Mouse (Mus musculus): Measurements from ENCODE around the gene Arhgap23. TPM values are rescaled to one million over a fixed set of nuclear protein-coding genes. Genes with fewer than 3 reads are reported as not detected.

Arhgap23 gene
- polyA plus RNA-seq, 1 experiment from 2014 or later = 3.1 TPM

GRCm38 (mm10) chr11:97531381-97532260, 116.3 kb downstream of the Arhgap23 start:
- Histone ChIP-seq H3K4me1 (ENCODE audit: control insufficient read depth, insufficient read depth, low read length) (peaks cover 18% of the 10 kb centered on the region), H3K4me2 (ENCODE audit: low read depth, low read length) (peak overlapping the region; percentile 97), H3K9ac (replicated peaks; ENCODE audit: low read length) (peak overlapping the region; percentile 50), H3K27me3 (ENCODE audit: control insufficient read depth, insufficient read depth, low read length) (peaks cover 47% of the 10 kb centered on the region), H3K36me3 (replicated peaks; ENCODE audit: control insufficient read depth, insufficient read depth, low read depth, low read length) (no peaks in the 10 kb centered on the region), H3K27ac (replicated peaks; ENCODE audit: low read depth, low read length) (no peak overlapping the region), H3K9me3 (replicated peaks; ENCODE audit: control insufficient read depth, low read length) (no peaks in the 10 kb centered on the region), H3K4me3 (ENCODE audit: low read depth, low read length) (peak overlapping the region; percentile 44)
- DNase-seq (ENCODE audit: low spot score) (peak; percentile 93), ATAC-seq (replicated peaks; ENCODE audit: insufficient number of reproducible peaks, low FRiP score, low TSS enrichment, low read depth) (peak; percentile 50; the same call in 1 of the 2 replicates)
- 7% methylated on average over 46 of the region's 46 CpGs for WGBS

DNA sequence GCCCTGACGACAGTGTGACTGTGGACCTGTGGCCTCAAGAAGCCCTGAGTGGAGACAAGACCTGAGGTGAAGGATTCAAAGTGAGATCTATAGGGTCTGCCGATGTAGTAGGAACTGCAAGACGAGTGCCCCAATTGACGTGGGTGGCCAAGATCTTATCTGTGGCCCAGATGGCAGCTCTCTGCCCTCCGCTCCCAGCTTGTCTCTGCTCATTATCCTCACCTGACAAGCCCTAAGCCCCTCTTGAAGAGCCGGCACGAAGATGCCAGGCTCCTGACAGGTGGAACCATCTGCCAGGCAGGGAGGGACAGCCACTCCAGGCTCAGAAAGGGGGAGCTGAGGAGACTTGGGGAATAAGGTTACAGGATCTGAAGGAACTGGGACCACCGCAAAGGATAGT, 117.0 kb downstream of the Arhgap23 start:
- no peak overlapping the region for H3K9ac ChIP-seq (replicated peaks; ENCODE audit: low read length)
- H3K4me3 ChIP-seq (ENCODE audit: low read depth, low read length) = peak overlapping the region; percentile 44

GRCm38 (mm10) chr11:97532950-97533582, 117.7 kb downstream of the Arhgap23 start:
- ATAC-seq (replicated peaks; ENCODE audit: insufficient number of reproducible peaks, low FRiP score, low TSS enrichment, low read depth) (peak; percentile 55), DNase-seq (ENCODE audit: low spot score) (peak; percentile 46)
- Histone ChIP-seq H3K36me3 (replicated peaks; ENCODE audit: control insufficient read depth, insufficient read depth, low read depth, low read length) (no peaks in the 10 kb centered on the region), H3K27me3 (ENCODE audit: control insufficient read depth, insufficient read depth, low read length) (peaks cover 61% of the 10 kb centered on the region), H3K9ac (replicated peaks; ENCODE audit: low read length) (no peak overlapping the region), H3K9me3 (replicated peaks; ENCODE audit: control insufficient read depth, low read length) (no peaks in the 10 kb centered on the region), H3K4me2 (ENCODE audit: low read depth, low read length) (peak overlapping the region; percentile 42), H3K4me3 (ENCODE audit: low read depth, low read length) (peak overlapping the region; percentile 15; the same call in 1 of the 2 replicates), H3K4me1 (ENCODE audit: control insufficient read depth, insufficient read depth, low read length) (peaks cover 19% of the 10 kb centered on the region), H3K27ac (replicated peaks; ENCODE audit: low read depth, low read length) (no peak overlapping the region)
- 3% methylated on average over 20 of the region's 20 CpGs for WGBS

More for the DNA sequence above, 117.0 kb downstream of the Arhgap23 start:
- H3K27me3 ChIP-seq (ENCODE audit: control insufficient read depth, insufficient read depth, low read length) = peaks cover 54% of the 10 kb centered on the region
- H3K4me1 ChIP-seq (ENCODE audit: control insufficient read depth, insufficient read depth, low read length) = peaks cover 19% of the 10 kb centered on the region
- ATAC-seq (replicated peaks; ENCODE audit: insufficient number of reproducible peaks, low FRiP score, low TSS enrichment, low read depth) (no peak), DNase-seq (ENCODE audit: low spot score) (no peak)
- no peaks in the 10 kb centered on the region for H3K9me3 ChIP-seq (replicated peaks; ENCODE audit: control insufficient read depth, low read length)
- H3K27ac ChIP-seq (replicated peaks; ENCODE audit: low read depth, low read length) = no peak overlapping the region
- 19% methylated on average over 8 of the region's 8 CpGs for WGBS
- peak overlapping the region; percentile 97 for H3K4me2 ChIP-seq (ENCODE audit: low read depth, low read length)
- H3K36me3 ChIP-seq (replicated peaks; ENCODE audit: control insufficient read depth, insufficient read depth, low read depth, low read length) = no peaks in the 10 kb centered on the region

DNA sequence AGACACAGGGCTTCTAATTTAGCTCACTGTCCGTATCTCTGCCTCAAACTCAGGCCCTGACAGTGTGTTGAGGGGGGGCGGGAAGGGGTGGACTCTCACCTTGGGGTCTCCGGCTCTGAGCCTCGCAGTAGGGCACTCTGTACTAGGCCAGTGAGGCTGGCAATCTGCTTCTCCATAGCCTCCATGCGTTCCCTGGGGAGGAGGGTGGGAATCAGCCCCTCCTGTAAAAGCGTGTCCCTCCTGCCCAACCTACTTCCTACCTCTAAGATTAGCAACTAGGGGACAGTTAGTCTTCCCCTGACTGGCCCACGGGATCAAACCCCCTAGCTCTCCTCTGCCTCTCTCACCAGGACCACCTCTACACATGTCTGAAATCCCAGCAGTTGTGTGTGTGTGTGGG, 118.3 kb downstream of the Arhgap23 start:
- WGBS = 19% methylated on average over 7 of the region's 7 CpGs
- peaks cover 62% of the 10 kb centered on the region for H3K27me3 ChIP-seq (ENCODE audit: control insufficient read depth, insufficient read depth, low read length)
- DNase-seq (ENCODE audit: low spot score) = no peak
- H3K4me1 ChIP-seq (ENCODE audit: control insufficient read depth, insufficient read depth, low read length) = peaks cover 19% of the 10 kb centered on the region
- H3K36me3 ChIP-seq (replicated peaks; ENCODE audit: control insufficient read depth, insufficient read depth, low read depth, low read length) = no peaks in the 10 kb centered on the region
- 0 out of 2 replicates have a peak, but pooled peaks have one; percentile 7 for ATAC-seq (replicated peaks; ENCODE audit: insufficient number of reproducible peaks, low FRiP score, low TSS enrichment, low read depth)
- H3K9me3 ChIP-seq (replicated peaks; ENCODE audit: control insufficient read depth, low read length) = no peaks in the 10 kb centered on the region
- H3K27ac ChIP-seq (replicated peaks; ENCODE audit: low read depth, low read length) = no peak overlapping the region
- H3K4me2 ChIP-seq (ENCODE audit: low read depth, low read length) = no peak overlapping the region
- no peak overlapping the region for H3K9ac ChIP-seq (replicated peaks; ENCODE audit: low read length)
- H3K4me3 ChIP-seq (ENCODE audit: low read depth, low read length) = no peak overlapping the region

DNA sequence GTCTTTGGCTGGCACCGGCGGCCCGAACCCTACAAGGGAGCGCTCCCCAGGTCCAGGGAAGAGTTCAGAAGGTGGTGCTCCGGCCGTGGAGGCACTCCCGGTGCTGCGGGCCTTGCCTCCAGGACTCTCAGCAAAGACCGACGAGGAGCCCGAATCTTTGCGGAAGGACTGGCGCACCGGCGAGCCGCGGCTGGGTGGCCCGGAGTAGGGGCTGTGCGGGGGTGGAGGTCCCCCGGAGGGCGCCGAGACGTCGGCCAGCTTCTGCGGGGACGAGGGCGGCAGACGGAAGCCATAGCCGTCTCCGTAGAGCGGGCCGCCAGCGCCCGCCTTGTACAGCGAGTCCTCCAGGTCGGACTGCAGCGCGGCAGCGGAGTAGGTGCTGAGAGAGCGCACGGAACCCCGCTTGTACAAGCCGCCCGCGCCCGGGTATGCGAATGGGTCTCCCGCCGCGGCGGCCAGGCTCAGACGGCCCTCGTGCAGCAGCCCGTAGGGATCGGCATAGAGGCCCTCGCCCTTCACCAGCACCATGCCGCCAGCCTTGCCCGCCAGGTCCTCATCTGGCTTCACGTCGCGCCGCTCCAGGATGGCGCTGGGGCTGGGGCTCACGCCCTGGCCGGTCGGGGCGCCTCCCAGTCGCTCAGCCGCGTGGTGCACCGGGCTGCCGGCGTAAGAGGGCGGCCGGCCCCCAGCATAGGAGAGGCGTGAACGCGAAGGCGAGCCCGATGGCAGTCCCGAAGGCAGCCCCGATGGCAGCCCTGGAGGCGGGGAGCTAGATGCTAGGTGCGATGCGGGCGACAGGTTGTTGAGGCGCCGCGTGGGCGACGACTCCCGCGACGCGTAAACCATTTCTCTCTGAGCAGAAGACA, 119.3 kb downstream of the Arhgap23 start:
- H3K4me1 ChIP-seq (ENCODE audit: control insufficient read depth, insufficient read depth, low read length) = peaks cover 19% of the 10 kb centered on the region
- peak overlapping the region; percentile 21; the same call in 1 of the 2 replicates for H3K4me2 ChIP-seq (ENCODE audit: low read depth, low read length)
- WGBS = 2% methylated on average over 95 of the region's 95 CpGs
- no peak overlapping the region; the same call in 1 of the 2 replicates for H3K9ac ChIP-seq (replicated peaks; ENCODE audit: low read length)
- DNase-seq (ENCODE audit: low spot score) (peak; percentile 51), ATAC-seq (replicated peaks; ENCODE audit: insufficient number of reproducible peaks, low FRiP score, low TSS enrichment, low read depth) (no peak)
- no peak overlapping the region for H3K27ac ChIP-seq (replicated peaks; ENCODE audit: low read depth, low read length)
- no peaks in the 10 kb centered on the region for H3K36me3 ChIP-seq (replicated peaks; ENCODE audit: control insufficient read depth, insufficient read depth, low read depth, low read length)
- H3K4me3 ChIP-seq (ENCODE audit: low read depth, low read length) = peak overlapping the region; percentile 21; the same call in 1 of the 2 replicates
- peaks cover 62% of the 10 kb centered on the region for H3K27me3 ChIP-seq (ENCODE audit: control insufficient read depth, insufficient read depth, low read length)
- H3K9me3 ChIP-seq (replicated peaks; ENCODE audit: control insufficient read depth, low read length) = no peaks in the 10 kb centered on the region

DNA sequence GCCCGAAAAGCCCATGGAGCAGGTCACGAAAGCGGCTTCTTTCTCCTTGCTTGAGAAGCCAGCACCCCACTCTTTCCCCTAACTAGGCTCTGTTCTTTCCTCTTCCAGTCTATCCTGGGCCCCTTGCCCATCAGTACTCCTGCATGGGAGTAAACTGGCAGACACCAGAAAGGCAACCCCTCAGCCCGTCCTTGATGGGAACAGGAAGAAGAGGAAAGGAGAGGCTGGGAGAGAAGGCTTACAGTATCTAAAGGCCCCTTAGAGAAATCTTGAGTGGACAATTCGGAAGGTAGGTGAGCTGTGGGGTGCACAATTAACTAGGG, 119.9 kb downstream of the Arhgap23 start:
- peaks cover 19% of the 10 kb centered on the region for H3K4me1 ChIP-seq (ENCODE audit: control insufficient read depth, insufficient read depth, low read length)
- 0 out of 2 replicates have a peak overlapping the region, but pooled peaks have one; percentile 21 for H3K4me3 ChIP-seq (ENCODE audit: low read depth, low read length)

GRCm38 (mm10) chr11:97535660-97536059, 120.3 kb downstream of the Arhgap23 start:
- H3K27ac ChIP-seq (replicated peaks; ENCODE audit: low read depth, low read length) = no peak overlapping the region
- H3K36me3 ChIP-seq (replicated peaks; ENCODE audit: control insufficient read depth, insufficient read depth, low read depth, low read length) = no peaks in the 10 kb centered on the region
- WGBS = 50% methylated on average over 5 of the region's 5 CpGs
- H3K27me3 ChIP-seq (ENCODE audit: control insufficient read depth, insufficient read depth, low read length) = peaks cover 62% of the 10 kb centered on the region
- H3K4me1 ChIP-seq (ENCODE audit: control insufficient read depth, insufficient read depth, low read length) = peaks cover 19% of the 10 kb centered on the region
- DNase-seq (ENCODE audit: low spot score) (no peak), ATAC-seq (replicated peaks; ENCODE audit: insufficient number of reproducible peaks, low FRiP score, low TSS enrichment, low read depth) (no peak)
- H3K9me3 ChIP-seq (replicated peaks; ENCODE audit: control insufficient read depth, low read length) = no peaks in the 10 kb centered on the region
- H3K9ac ChIP-seq (replicated peaks; ENCODE audit: low read length) = no peak overlapping the region
- H3K4me2 ChIP-seq (ENCODE audit: low read depth, low read length) = no peak overlapping the region
- no peak overlapping the region for H3K4me3 ChIP-seq (ENCODE audit: low read depth, low read length)

More for the DNA sequence above, 119.9 kb downstream of the Arhgap23 start:
- H3K4me2 ChIP-seq (ENCODE audit: low read depth, low read length) = no peak overlapping the region
- WGBS = 22% methylated on average over 5 of the region's 5 CpGs
- DNase-seq (ENCODE audit: low spot score) (no peak), ATAC-seq (replicated peaks; ENCODE audit: insufficient number of reproducible peaks, low FRiP score, low TSS enrichment, low read depth) (no peak)
- no peak overlapping the region; the same call in 1 of the 2 replicates for H3K9ac ChIP-seq (replicated peaks; ENCODE audit: low read length)
- no peaks in the 10 kb centered on the region for H3K36me3 ChIP-seq (replicated peaks; ENCODE audit: control insufficient read depth, insufficient read depth, low read depth, low read length)
- H3K27me3 ChIP-seq (ENCODE audit: control insufficient read depth, insufficient read depth, low read length) = peaks cover 62% of the 10 kb centered on the region
- no peak overlapping the region for H3K27ac ChIP-seq (replicated peaks; ENCODE audit: low read depth, low read length)
- H3K9me3 ChIP-seq (replicated peaks; ENCODE audit: control insufficient read depth, low read length) = no peaks in the 10 kb centered on the region

All from embryonic facial prominence, embryonic 11.5 days (tissue).